Mouse (Mus musculus): Measurements from ENCODE around the gene Adamtsl2.

GRCm38 (mm10) chr2:27036003-27036402 lies 43.2 kb upstream of the Adamtsl2 start:
- TF ChIP-seq MAFK (IDR thresholded peaks at IDR 0.05; ENCODE audit: insufficient read depth, low read depth, low read length) (no peak), ZC3H11A (IDR thresholded peaks at IDR 0.05; ENCODE audit: borderline replicate concordance, low read depth, low read length) (no peak), CHD2 (IDR thresholded peaks at IDR 0.05; ENCODE audit: low read depth, low read length) (no peak)
